In genomic region chr8:76965046-76965445, GRCm38 (mm10) we compare ENCODE assay signal across 26 mouse cellular contexts.
"Had no signal": no experiment of that assay in that cellular context is flagged by ENCODE, and none has a peak within 500 bp of the region (broad histone marks: within the 10 kb centered on the region; RNA-seq: fewer than 3 reads in every experiment).

No protein-coding gene starts in this region.

- H3K9ac ChIP-seq: embryonic facial prominence, embryonic 12.5 days; embryonic facial prominence, embryonic 13.5 days; embryonic facial prominence, embryonic 15.5 days; forebrain, embryonic 12.5 days; forebrain, embryonic 13.5 days; forebrain, embryonic 15.5 days; forebrain, postnatal 0 days had no signal

- ATAC-seq: forebrain, embryonic 13.5 days; forebrain, embryonic 14.5 days; forebrain, embryonic 15.5 days; forebrain, embryonic 16.5 days; forebrain, postnatal 0 days had no signal

- H3K4me1 ChIP-seq: embryonic facial prominence, embryonic 10.5 days; embryonic facial prominence, embryonic 12.5 days; embryonic facial prominence, embryonic 13.5 days; embryonic facial prominence, embryonic 15.5 days; forebrain, embryonic 10.5 days; forebrain, embryonic 12.5 days; forebrain, embryonic 13.5 days; forebrain, embryonic 15.5 days had no signal

- DNase-seq: cerebellum, adult 8-10 months; cerebellum, adult 9-10 months; cerebellum, adult 9-11 months; cerebellum, postnatal 14 days; cerebellum, postnatal 25 days; cerebellum, postnatal 36 days; embryo, embryonic 11 days; forebrain, postnatal 0 days; gastrocnemius, adult 2 months; gastrocnemius, postnatal 10 days; gastrocnemius, postnatal 14 days; gastrocnemius, postnatal 25 days; gastrocnemius, postnatal 36 days; heart, adult 11 months; heart, adult 2 months had no signal

- H3K27ac ChIP-seq: embryonic facial prominence, embryonic 10.5 days; embryonic facial prominence, embryonic 12.5 days; embryonic facial prominence, embryonic 13.5 days; embryonic facial prominence, embryonic 15.5 days; forebrain, embryonic 10.5 days; forebrain, embryonic 12.5 days; forebrain, embryonic 13.5 days; forebrain, embryonic 15.5 days; gastrocnemius, adult 2 months; heart, adult 2 months had no signal

- H3K4me3 ChIP-seq: embryonic facial prominence, embryonic 10.5 days; embryonic facial prominence, embryonic 12.5 days; embryonic facial prominence, embryonic 13.5 days; embryonic facial prominence, embryonic 15.5 days; erythroblast, embryonic 14.5 days; forebrain, embryonic 10.5 days; forebrain, embryonic 12.5 days; forebrain, embryonic 13.5 days; forebrain, embryonic 15.5 days; gastrocnemius, adult 2 months; heart, adult 2 months had no signal

- H3K9me3 ChIP-seq: embryonic facial prominence, embryonic 10.5 days; embryonic facial prominence, embryonic 12.5 days; embryonic facial prominence, embryonic 13.5 days; embryonic facial prominence, embryonic 15.5 days; forebrain, embryonic 10.5 days; forebrain, embryonic 12.5 days; forebrain, embryonic 13.5 days; forebrain, embryonic 15.5 days had no signal

- H3K27me3 ChIP-seq: embryonic facial prominence, embryonic 12.5 days; embryonic facial prominence, embryonic 13.5 days; embryonic facial prominence, embryonic 15.5 days; forebrain, embryonic 12.5 days; forebrain, embryonic 13.5 days; forebrain, embryonic 15.5 days had no signal

- H3K4me2 ChIP-seq: embryonic facial prominence, embryonic 12.5 days; embryonic facial prominence, embryonic 13.5 days; embryonic facial prominence, embryonic 15.5 days; forebrain, embryonic 12.5 days; forebrain, embryonic 13.5 days; forebrain, embryonic 15.5 days had no signal

- H3K36me3 ChIP-seq: embryonic facial prominence, embryonic 10.5 days; embryonic facial prominence, embryonic 12.5 days; embryonic facial prominence, embryonic 13.5 days; embryonic facial prominence, embryonic 15.5 days; forebrain, embryonic 10.5 days; forebrain, embryonic 12.5 days; forebrain, embryonic 15.5 days had no signal
